13 mouse cellular contexts compared by ENCODE assay signal in the genomic region with DNA sequence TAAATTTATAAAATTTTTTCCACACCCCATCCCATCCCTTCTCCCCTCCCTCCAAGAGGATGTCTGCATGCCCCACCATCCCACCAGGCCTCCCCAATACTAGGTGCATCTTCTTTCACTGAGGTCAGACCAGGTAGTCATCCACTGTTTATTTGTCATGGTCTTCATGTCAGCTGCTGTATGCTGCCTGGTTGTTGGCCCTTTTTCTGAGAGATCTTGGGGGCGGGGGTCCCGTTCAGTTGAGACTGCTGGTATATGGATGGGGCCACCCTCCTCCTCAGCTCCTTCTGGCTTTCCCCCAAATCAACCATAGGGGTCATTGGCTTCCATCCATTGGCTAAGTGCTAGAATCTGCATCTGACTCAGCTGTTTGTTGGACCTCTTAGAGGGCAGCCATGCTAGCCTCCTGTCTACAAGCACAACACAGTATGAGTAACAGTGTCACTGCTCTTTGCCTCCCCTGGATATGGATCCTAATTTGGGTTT. TPM values are rescaled to one million over a fixed set of nuclear protein-coding genes. Genes with fewer than 3 reads are reported as not detected.
DNase-seq lines count a peak whose midpoint lies in the region; ATAC-seq and TF ChIP-seq lines count a peak whose summit lies in the region.
"Not testable (repeated sequence)": the region's sequence is repeated elsewhere in the genome, so short reads cannot be mapped to it uniquely, and the experiment has no call there.
"Had no signal": no experiment of that assay in that cellular context is flagged by ENCODE, and none has a peak within 500 bp of the region (broad histone marks: within the 10 kb centered on the region; RNA-seq: fewer than 3 reads in every experiment).

No protein-coding gene starts in this region.

- not testable (repeated sequence) for TF ChIP-seq CTCF in lung, postnatal 0 days (IDR thresholded peaks at IDR 0.05); midbrain, postnatal 0 days (IDR thresholded peaks at IDR 0.05)

- not testable (repeated sequence) for H3K4me2 ChIP-seq in heart, embryonic 12.5 days; hindbrain, embryonic 14.5 days (replicated peaks); kidney, embryonic 15.5 days; liver, embryonic 12.5 days; lung, postnatal 0 days (replicated peaks; ENCODE audit: low read depth, low read length); midbrain, postnatal 0 days (ENCODE audit: low read depth, low read length, poor library complexity, severe bottlenecking); stomach, embryonic 15.5 days

- not testable (repeated sequence) for H3K4me1 ChIP-seq in heart, embryonic 12.5 days (replicated peaks); hindbrain, embryonic 14.5 days (replicated peaks; ENCODE audit: control insufficient read depth, insufficient read depth, low read length); kidney, embryonic 15.5 days; liver, embryonic 12.5 days; lung, postnatal 0 days (ENCODE audit: insufficient read depth, low read depth, low read length); midbrain, postnatal 0 days (ENCODE audit: insufficient read depth, low read length); stomach, embryonic 15.5 days

- no CpG with 5 or more reads among the region's 2 CpGs for WGBS in heart, embryonic 12.5 days
- WGBS in hindbrain, embryonic 14.5 days: no CpG with 5 or more reads among the region's 2 CpGs
- no CpG with 5 or more reads among the region's 2 CpGs for WGBS in kidney, embryonic 15.5 days
- WGBS in liver, embryonic 12.5 days (ENCODE audit: insufficient replicate concordance): no CpG with 5 or more reads among the region's 2 CpGs
- WGBS in lung, postnatal 0 days: no CpG with 5 or more reads among the region's 2 CpGs
- WGBS in midbrain, postnatal 0 days: no CpG with 5 or more reads among the region's 2 CpGs
- WGBS in stomach, embryonic 15.5 days: no CpG with 5 or more reads among the region's 2 CpGs

- not testable (repeated sequence) for TF ChIP-seq EP300 in lung, postnatal 0 days (IDR thresholded peaks at IDR 0.05)

- ATAC-seq in erythroid progenitor cell, adult 5-6 weeks (replicated peaks; ENCODE audit: low FRiP score, poor library complexity, severe bottlenecking): peak; percentile 49; the same call in 1 of the 2 replicates
- peak; percentile 68 for ATAC-seq in heart, embryonic 12.5 days (ENCODE audit: insufficient number of reproducible peaks, low FRiP score)
- peak; percentile 73 for ATAC-seq in hindbrain, embryonic 14.5 days (ENCODE audit: low FRiP score)
- peak; percentile 70 for ATAC-seq in kidney, embryonic 15.5 days (replicated peaks; ENCODE audit: low FRiP score)
- peak; percentile 59 for ATAC-seq in liver, embryonic 12.5 days
- ATAC-seq in lung, postnatal 0 days: peak; percentile 58
- ATAC-seq in midbrain, postnatal 0 days (ENCODE audit: low FRiP score): peak; percentile 58
- peak; percentile 74 for ATAC-seq in stomach, embryonic 15.5 days (ENCODE audit: insufficient read depth, low FRiP score, low read depth)

- H3K4me3 ChIP-seq in heart, embryonic 12.5 days; hindbrain, embryonic 14.5 days (replicated peaks; ENCODE audit: low read length); kidney, embryonic 15.5 days (replicated peaks); liver, embryonic 12.5 days; lung, postnatal 0 days (ENCODE audit: low read depth, low read length); midbrain, postnatal 0 days (ENCODE audit: low read depth, low read length); stomach, embryonic 15.5 days (replicated peaks): not testable (repeated sequence)

- peaks cover 12% of the 10 kb centered on the region for H3K9me3 ChIP-seq in heart, embryonic 12.5 days (replicated peaks)
- peaks cover 24% of the 10 kb centered on the region for H3K9me3 ChIP-seq in hindbrain, embryonic 14.5 days (ENCODE audit: control insufficient read depth, low read length)
- H3K9me3 ChIP-seq in kidney, embryonic 15.5 days (replicated peaks): peaks cover 23% of the 10 kb centered on the region
- H3K9me3 ChIP-seq in liver, embryonic 12.5 days (replicated peaks): peaks cover 24% of the 10 kb centered on the region
- H3K9me3 ChIP-seq in lung, postnatal 0 days (ENCODE audit: low read length); stomach, embryonic 15.5 days: not testable (repeated sequence)
- H3K9me3 ChIP-seq in midbrain, postnatal 0 days (ENCODE audit: low read length): peaks cover 21% of the 10 kb centered on the region

- H3K9ac ChIP-seq in heart, embryonic 12.5 days; hindbrain, embryonic 14.5 days; kidney, embryonic 15.5 days; liver, embryonic 12.5 days; lung, postnatal 0 days (replicated peaks; ENCODE audit: low read depth); midbrain, postnatal 0 days (replicated peaks; ENCODE audit: low read length, poor library complexity, severe bottlenecking); stomach, embryonic 15.5 days: not testable (repeated sequence)

- DNase-seq in hindbrain, embryonic 14.5 days (ENCODE audit: low spot score); lung, postnatal 0 days (ENCODE audit: low spot score); midbrain, postnatal 0 days (ENCODE audit: low spot score): not testable (repeated sequence)

- H3K36me3 ChIP-seq in heart, embryonic 12.5 days; hindbrain, embryonic 14.5 days (replicated peaks; ENCODE audit: control insufficient read depth, insufficient read depth); kidney, embryonic 15.5 days; liver, embryonic 12.5 days; lung, postnatal 0 days (ENCODE audit: insufficient read depth, low read length); midbrain, postnatal 0 days (ENCODE audit: insufficient read depth, low read length); stomach, embryonic 15.5 days: not testable (repeated sequence)

- not testable (repeated sequence) for H3K27ac ChIP-seq in heart, embryonic 12.5 days (ENCODE audit: poor library complexity, severe bottlenecking); hindbrain, embryonic 14.5 days; kidney, embryonic 15.5 days; liver, embryonic 12.5 days; lung, postnatal 0 days (ENCODE audit: low read length); midbrain, postnatal 0 days (ENCODE audit: low read depth, low read length); stomach, embryonic 15.5 days

- not testable (repeated sequence) for H3K27me3 ChIP-seq in heart, embryonic 12.5 days (replicated peaks); hindbrain, embryonic 14.5 days (ENCODE audit: control insufficient read depth, insufficient read depth, low read length); kidney, embryonic 15.5 days; liver, embryonic 12.5 days (replicated peaks); lung, postnatal 0 days (replicated peaks; ENCODE audit: insufficient read depth, low read length); midbrain, postnatal 0 days (ENCODE audit: insufficient read depth, low read length); stomach, embryonic 15.5 days (replicated peaks)

RNA-seq across cellular contexts. Expression of a gene that starts 12.1 kb away (rescaled TPM):
- not detected in 2 replicates for total RNA-seq in erythroid progenitor cell, adult 5-6 weeks (2015; ENCODE audit: low replicate concordance)
- not detected in 2 replicates for total RNA-seq in erythroid progenitor cell, adult 5-6 weeks (2017; ENCODE audit: low replicate concordance)
- polyA plus RNA-seq in heart, embryonic 12.5 days (2016; fragmentation: Nextera tagmentation; extraction: Ambion mirVana): not detected in 2 replicates
- not detected in 2 replicates for polyA plus RNA-seq in hindbrain, embryonic 14.5 days (2014; fragmentation: Nextera tagmentation; extraction: Ambion mirVana)
- not detected in 2 replicates for polyA plus RNA-seq in kidney, embryonic 15.5 days (2015; fragmentation: Nextera tagmentation; extraction: Ambion mirVana)
- polyA plus RNA-seq in liver, embryonic 12.5 days (2016; fragmentation: Nextera tagmentation; extraction: Ambion mirVana): 0.38 and 0.48 TPM in 2 replicates
- not detected in 2 replicates for polyA plus RNA-seq in lung, postnatal 0 days (2015; fragmentation: Nextera tagmentation; extraction: Ambion mirVana)
- total RNA-seq in midbrain, postnatal 0 days (2014; rRNA removed): not detected in 2 replicates
- not detected in 2 replicates for polyA plus RNA-seq in midbrain, postnatal 0 days (2015; fragmentation: Nextera tagmentation; extraction: Ambion mirVana)
- polyA plus RNA-seq in stomach, embryonic 15.5 days (2015; fragmentation: Nextera tagmentation; extraction: Ambion mirVana): 0.22 TPM in 1 of 2 replicates, not detected in the other
- total RNA-seq: gastrocnemius, adult 18-20 months; layer of hippocampus, postnatal 36 days; left cerebral cortex, postnatal 36 days had no signal
- polyA plus RNA-seq: forebrain, embryonic 10.5 days; kidney, adult 2 months had no signal
